Mouse (Mus musculus) thymus, postnatal 36 days (tissue): ENCODE data around the gene 4930402H24Rik.
A peak's percentile ranks its signal among the peaks of the same experiment; 100 is the strongest.

Source experiments
- DNase-seq, 2 experiments: peaks; one replicate each; pipeline ENCODE4 v3.0.0; 2022; ENCODE audit warnings: mixed read lengths in 2 of 2

4930402H24Rik gene

DNA sequence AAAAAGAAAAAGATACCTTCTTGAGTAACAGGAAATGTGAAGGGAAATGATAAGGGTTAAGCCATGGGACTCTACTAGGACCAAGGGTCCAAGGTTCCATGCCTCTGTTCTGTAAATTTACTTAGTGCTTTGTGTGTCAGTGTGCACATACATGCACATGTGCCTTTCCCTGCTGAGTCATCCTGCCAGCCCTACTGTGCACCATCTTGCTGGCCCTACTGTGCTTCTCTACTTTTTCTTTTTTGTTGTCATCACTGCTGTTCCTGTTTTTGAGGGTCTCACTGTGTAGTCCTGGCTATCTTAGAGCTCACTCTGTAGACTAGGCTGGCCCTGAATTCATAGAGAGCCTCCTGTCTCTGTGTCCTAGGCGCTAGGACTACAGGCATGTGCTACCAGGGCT lies 178.5 kb downstream of the 4930402H24Rik start:
- DNase-seq, result no peak

DNA sequence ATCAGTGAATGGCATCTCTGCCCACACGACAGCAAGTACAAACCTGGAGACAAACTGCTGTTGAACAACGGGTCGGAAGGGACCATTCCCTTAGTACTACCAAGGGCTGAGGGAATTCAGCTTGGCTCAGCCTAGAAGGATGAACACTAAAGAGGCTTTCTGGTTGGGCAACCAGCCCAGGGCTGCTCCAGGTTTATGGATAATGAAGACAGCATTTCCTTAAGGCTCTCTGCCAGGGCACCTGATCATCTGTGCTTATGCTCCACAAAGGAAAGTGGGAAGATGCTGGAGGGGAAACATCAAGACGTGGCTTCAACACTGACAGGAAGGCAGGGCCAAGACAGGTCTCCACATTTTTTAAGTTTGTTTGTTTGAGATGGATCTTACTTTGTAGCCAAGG lies 181.8 kb downstream of the 4930402H24Rik start:
- DNase-seq, result no peak

DNA sequence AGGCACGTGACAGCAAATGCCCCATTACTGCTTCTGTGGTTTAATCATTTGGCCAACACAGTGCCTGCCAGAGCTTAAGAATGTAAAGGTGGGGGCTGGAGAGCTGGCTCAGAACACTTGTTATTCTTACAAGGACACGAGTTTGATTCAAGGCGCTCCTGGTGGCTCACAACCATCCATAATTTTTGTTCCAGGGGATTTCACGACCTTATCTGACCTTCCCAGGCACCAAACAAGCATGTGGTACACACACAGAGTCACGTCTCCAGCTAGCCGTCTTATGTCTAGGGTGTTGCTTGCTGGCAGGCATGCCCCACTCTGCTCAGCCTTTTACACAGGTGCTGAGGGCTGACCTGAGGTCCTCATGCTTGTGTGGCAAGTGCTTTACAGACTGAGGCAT lies 188.3 kb downstream of the 4930402H24Rik start:
- no peak for DNase-seq

DNA sequence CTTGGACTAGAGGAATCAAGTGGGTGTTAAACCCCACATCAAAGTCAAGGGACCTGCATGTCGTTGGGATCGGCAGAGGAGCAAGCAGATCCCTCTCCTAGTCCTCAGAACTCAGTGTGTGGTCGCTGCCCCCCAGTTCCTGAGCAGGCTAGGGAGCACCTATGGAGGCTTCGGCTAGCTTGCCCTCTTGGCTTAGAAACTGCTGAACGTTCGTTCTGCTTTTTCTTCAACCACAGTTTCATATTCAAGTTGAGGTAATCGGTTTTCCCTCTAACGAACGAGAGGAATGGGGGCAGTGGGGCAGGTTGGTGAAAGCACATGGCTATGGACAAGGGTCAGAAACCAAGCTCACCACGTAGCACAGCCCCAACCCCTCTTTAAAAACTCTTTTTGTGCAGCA lies 199.1 kb downstream of the 4930402H24Rik start:
- no peak for DNase-seq

DNA sequence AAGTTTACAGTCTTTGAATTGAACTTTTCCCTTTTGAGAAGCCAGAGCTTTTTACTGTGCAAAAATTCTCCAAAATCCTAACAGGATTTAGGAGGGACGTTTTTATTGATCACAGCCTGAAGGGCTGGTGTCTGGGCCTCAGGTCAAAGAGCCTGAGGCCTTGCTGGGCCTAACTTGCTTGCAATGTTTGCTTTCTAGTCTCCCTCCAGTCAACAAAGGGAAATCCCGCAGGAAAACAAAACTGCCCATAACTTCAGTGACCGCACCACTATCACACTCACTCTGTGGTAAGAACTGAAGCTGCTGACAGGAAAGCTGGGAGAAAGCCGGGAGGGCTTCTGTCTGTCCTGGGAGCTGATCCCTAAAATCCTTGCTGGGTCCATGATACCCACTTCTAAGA lies 199.6 kb downstream of the 4930402H24Rik start:
- DNase-seq, result no peak

DNA sequence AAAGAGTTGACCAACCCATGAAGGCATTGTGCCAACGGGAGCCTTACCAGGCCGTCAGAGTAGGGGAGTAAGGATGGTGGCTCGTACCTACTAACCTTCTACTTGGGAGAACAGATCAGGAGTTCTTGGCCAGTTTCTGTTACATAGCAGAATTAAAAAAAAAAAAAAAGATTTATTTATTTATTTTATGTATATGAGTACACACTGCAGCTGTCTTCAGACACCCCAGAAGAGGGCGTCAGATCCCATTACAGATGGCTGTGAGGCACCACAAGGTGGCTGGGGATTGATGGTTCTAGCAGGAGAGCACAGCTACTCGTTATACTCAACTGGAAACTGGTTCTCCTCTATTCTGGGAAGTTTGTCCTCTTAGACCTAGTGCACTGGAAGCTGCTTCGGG lies 201.0 kb downstream of the 4930402H24Rik start:
- DNase-seq, result no peak

DNA sequence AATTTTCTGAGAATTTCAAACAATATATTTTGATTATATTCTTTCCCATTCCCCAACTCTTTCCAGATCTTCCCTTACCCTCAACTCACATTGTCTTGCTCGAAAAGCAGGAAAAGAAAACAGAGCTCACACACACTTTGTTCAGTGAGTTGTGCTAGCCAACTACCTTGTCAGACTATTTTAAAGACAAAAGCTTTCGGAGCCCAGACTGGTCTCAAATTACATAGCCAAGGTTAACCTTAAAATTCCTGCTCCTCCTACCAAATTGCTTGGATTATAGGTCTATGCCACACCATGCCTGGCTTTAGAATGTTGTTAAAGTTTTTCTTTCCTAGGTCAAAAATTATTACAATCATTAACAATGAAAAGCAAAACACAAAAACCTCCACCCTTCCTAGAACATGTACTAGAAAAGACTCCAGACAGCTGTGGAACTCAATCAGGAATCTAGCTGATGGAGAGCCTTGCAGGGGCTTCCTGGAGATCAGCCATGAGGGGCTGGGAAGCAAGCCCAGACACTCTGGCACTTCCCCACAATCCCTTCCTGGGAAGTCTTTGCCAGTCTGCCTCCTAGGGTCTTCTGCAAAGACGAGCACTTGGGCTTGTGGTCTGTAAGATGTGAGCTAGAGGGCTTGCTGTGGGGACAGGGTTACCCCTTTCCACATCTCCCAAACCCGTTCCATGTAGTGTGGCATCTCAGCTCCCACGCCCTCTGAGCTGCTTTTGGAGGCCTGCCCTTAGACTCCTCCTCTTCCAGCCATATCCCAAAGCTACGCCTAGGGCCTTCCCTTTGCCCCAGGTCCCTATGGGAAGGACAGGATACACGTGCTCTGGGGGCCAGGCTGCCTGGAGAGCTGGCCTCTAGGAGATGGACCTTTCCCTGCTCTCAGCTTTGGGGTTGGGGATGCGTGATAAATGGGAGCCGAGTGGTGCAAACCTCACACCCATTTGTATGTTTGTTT lies 201.9 kb downstream of the 4930402H24Rik start:
- DNase-seq, result no peak

DNA sequence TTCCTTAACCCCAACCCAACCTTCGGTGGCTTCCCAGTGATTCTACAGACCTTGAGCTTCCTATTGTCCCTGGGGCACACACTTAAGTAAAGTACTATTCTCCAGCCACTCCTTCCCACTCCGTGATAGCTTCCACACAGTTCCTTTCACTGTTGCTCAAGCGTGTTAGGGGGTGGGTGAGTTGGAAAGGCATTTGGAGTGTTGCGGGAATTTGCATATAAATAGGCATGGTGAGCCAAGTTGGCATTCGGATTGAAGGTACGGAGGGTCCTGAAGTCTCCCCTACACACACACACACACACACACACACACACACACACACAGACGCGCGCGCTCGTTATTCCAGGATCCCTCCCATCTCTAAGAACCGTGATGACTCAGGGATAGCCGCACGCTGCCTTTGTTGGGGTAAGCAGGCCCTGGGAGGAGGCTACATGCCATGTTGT lies 208.4 kb downstream of the 4930402H24Rik start:
- no peak for DNase-seq

DNA sequence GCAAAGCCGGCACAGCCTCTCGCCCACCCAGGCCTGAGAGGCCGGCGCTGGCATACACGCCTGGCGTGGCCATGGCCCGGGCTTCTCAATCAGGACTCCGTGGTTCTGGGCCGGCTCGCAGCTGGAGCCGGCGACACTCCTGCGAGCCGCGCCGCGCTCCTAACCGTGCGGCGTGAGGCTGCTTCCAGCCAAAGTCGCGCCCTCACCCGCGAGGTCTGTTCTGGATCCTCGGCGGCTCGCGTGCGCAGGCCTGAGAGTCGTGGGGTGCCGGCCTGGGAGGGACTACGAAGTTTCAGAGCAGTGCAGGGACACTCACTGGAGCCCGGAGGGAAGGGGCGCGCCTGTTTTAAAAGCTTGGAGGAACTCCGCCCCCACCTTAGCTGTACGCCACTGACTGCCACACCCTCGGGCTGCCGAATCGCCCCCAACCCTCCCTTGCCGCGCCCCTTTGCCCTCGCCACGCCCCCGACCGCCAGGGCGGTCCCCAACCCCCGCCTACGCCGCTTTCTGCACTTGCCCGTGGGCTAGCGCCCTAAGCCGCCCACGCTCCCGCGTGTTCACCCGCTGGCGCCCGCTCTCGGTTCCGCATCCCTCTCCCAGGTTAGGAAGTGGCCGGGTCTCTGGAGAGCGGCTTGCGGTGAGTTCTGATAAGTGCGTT lies 208.9 kb downstream of the 4930402H24Rik start, which contains the start of gene Slc4a11:
Gene Slc4a11 (minus strand): TSS at position 367 of the 658 bp plus-strand sequence.
- DNase-seq, result peak; percentile 81 to 84

DNA sequence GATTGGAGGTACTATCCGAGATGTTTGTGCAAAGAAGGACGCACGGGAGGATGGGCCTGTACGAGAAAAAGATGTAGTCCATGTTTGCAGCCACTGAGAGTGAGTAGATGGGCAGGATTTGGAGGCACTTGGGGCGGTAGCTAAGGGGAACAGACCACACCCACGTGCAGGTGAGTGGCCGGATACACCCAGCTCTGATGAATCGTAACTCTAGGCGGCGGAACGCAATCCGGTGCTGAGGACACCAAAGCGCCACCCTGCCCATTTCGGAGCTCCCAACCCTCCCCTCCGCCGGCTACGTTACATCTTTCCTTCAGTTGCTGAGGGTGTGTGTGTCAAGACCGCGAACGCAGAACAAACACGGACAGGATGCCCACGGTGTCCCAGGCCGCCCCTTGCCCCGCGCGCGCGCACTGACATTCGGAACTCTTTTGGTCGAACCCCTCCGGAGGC lies 209.5 kb downstream of the 4930402H24Rik start:
- peak; percentile 11 to 32 for DNase-seq

DNA sequence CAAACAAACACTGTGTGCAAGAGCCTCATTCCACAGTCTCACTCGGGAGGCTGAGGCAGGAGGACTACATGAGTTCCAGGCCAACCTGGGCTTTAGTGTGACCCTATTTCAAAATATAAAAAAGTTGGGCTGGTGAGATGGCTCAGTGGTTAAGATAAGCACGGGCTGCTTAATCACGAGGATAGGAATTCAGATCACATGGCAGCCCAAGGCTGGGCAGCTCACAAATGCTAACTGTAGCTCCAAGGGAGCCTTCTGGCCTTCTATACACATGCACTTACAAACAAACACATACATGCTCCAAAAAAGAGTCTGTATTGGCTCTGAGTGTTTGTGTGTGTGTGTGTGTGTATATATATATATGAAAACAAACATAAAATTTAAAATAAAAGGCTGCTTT lies 212.6 kb downstream of the 4930402H24Rik start:
- DNase-seq, result no peak

DNA sequence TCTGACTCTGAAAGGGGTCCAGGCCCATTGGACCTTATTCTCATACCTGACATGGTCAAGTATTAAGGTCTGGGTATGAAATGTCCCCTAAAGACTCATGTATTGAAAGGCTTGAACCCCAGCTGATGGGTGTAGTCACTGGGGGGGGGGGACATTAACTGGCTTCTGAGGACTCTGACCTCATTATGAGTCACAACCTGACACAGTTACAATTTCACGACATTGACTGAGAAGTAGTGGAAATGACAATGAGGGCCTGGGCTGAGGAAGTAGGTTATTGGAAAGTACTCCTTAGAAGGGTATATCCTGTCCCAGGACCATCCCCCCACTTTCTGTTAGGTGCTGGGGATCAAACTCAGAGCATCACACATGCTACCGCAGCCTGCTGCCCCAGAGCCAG lies 217.2 kb downstream of the 4930402H24Rik start:
- no peak for DNase-seq

DNA sequence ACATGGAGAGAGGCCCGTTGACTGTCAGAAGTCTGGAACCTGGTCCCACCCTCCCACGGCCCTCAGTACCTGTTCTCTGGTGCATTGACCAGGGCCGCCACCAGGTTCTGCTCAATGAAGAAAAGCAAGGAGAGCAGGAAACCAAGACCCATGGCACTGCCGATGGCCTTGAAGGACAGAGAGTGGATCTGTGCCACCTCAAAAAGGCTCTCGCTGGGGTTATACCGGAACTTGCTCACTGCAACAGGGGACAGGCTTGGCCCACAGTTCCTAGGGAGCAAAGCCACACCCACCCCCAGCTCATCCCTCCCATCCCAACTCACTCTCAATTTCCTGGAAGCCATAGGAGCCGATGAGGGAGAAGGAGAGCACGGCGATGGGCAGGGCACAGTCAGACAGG lies 220.8 kb downstream of the 4930402H24Rik start:
- DNase-seq, result no peak

DNA sequence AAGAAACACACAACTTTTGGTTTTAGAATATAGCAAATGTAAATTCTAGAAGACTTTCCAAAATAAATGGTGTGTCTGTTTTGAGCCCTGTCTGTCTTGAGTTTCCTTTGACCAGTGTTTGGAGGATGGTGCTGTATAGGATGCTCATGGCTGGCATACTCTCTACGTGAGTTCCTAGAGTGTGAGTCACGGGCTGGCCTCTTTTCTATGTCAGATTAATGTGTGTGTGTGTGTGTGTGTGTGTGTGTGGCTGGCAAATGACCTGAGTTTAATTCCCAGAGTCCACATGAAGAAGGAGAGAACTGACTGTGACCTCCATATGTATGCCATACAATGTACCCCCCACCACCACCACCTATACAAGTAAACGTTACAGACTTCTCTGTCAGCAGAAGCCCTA lies 224.7 kb downstream of the 4930402H24Rik start:
- no peak for DNase-seq

DNA sequence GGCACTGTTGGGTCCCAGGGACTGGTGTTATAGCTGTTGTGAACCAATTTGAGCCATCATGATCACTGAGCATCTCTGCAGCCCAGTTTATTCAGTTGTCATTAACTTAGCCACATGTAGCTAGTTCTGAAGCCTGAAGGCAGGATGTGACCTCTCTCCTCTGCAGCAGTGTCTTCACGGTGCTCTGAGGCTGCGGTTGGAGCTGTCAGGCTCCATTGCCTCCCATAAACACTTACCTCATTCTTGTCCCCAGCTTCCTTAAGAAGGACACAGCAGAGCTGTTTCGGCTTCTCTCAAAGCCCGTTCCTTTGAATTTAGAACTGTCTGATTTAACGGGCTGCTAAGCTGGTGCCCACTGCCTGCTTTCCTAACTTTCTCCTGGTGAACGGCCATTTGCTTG lies 226.3 kb downstream of the 4930402H24Rik start:
- DNase-seq, result no peak

DNA sequence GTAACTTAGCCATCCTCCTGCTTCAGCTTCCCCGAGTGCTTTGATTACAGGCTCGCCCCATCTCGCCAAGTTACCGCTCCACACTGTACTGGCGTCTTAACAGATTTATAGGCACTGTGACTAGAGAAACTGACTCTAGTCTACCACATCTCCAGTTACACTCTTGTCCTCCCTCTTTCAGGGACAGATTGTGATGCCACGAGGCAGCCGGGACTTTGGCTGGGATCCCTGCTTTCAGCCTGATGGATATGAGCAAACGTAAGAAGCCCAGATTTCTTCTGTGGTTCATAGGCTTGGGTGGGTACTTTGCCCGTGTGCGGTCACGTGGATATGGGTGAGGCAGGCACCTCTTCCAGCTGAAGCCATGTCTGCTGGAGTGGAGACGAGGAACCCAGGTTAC lies 227.1 kb downstream of the 4930402H24Rik start:
- no peak for DNase-seq

DNA sequence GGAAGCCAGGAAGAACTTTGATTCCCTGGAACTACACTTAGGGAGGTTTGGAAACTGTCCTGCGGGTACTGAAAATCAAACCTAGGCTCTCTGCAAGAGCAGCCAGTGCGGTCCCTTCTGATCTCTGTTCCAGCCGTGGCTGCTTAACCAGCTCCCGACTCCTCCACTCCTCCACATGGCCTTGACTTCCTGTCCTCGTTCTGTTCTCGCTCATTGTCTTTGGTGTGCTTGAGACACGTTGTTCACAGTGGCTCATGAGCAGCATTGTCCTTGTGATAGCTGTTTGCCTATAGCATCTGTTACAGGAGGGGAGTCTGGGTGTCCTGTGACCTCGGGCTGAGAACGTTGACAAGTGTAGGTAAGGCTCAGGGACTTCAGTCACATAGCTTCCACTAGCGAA lies 229.0 kb downstream of the 4930402H24Rik start:
- no peak for DNase-seq

DNA sequence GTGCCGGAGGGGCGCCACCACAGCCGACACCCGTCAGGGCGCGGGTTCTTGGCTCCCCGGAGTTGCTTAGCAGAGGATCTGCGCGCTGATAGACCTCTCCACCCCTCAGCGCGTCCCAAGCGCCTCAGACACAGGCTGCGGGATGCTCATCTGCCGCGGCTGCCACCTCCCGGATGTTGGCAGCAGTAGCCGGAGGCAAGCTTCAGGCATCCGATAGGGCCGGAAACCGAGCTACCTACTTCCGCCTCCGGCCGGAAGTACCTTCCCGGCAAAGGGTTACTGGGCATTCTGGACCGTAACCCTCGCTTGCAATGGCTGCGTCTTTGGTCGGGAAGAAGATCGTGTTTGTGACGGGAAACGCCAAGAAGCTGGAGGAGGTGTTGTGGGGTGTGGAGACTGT lies 238.6 kb downstream of the 4930402H24Rik start, which contains the start of gene Itpa:
Gene Itpa (plus strand): TSS at position 52 of the 400 bp plus-strand sequence.
- peak; percentile 84 to 88 for DNase-seq

DNA sequence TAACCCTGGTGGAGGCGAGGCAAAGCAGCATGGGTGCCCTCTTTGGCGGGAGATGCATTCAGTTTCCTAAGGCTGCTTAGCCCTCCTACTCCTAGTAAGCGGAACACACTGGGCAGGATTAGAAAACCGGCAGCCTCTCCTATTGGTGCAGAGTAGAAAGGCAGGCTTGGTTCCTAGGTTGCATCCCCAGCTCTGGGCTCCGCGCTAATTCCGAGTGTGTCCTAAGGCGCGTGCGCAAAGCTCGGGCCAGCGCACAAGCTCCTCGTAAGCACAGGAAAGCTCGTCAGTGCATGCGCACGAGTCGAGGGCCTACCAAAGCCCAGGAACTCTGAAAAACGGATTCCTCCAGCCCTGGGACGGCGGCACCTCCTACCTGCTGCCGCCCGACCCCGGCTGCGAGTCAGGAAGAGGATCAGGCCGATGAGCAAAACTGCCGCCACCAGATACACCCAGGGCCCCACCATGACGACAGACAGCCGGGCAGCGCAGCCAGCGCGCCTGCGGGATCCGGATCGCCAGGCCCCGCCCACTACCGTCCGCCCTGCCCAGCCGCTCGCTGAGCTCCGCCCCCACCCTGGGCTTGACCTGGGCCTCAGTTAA lies 242.0 kb downstream of the 4930402H24Rik start, which contains the start of gene Ddrgk1:
Gene Ddrgk1 (minus strand): TSS at position 558 of the 600 bp plus-strand sequence.
- peak; percentile 88 for DNase-seq

DNA sequence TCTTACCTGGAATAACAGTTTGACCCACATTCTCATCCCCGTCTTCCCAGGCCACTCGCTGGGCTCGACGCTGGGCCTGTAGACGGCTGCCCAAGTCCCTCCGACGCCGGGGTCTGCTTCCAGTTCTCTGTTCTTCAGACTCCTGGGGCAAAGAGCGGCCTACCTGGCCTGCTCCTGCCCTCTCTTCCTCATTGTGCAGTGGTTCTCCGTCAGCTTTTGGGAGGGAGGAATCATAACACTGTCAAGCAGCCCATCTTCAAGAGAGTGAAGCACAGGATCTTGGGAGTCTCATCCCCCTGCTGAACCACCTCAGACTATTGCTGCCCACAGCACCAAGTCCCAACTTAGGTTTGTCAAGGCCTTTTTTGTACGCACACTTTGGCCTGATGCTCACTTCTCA lies 242.9 kb downstream of the 4930402H24Rik start:
- DNase-seq, result no peak

DNA sequence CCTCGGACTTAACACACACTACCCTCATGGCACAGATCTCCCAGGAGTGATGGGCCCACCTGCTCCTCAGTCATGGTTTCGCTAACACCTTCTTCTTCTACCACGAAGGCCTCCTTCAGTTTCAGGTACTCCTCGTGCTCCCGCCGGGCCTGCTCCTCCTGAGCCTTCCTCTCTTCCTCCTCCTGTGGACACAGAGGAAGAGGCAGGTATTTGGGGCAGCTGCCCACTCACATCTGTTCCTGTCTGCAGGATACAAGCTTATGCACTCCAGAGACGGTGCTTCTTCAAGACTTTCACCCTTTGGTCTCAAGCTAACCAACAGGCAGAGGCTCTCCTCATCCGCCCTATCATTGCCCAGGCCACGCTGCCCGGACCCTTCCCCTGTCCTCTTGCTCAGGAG lies 247.7 kb downstream of the 4930402H24Rik start:
- DNase-seq, result no peak

DNA sequence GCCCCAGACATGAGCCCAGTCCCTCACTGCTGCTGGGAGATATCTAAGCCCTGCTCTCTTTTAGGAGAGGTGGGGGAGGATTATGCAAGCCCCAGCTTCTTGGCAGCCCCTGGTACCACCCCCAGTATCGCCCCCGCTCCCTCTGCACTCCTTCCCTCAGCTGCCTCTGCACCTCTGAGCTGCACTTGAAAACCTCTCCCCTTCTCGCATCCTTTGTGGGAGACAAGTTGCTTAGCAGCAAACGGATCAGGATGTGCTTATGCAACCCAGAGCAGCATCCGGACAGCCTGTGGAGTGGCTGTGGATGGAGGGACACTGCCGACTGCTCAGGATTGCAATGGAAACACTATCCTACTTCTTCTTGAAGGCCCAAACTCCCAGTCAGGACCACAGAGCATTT lies 248.7 kb downstream of the 4930402H24Rik start:
- DNase-seq, result no peak

DNA sequence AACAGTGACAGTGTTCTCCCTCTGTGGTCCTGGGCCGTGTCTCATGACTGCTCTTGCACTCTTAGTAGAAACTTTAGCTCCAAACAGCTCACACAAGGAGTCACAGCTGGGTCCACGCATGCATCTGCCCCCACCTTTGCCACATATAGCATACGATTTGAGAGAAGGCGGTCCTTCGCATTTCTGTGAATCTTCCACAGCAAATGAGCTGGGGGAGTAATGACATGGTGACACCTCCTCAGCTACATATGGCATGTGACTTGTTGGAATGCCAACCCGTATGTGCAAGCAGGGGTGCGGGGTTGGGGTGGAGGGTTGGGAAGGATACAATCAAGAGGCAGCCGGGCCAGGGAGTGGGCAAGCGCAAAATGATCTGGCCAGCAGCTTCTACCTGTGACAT lies 249.7 kb downstream of the 4930402H24Rik start:
- no peak for DNase-seq
